Mouse (Mus musculus): ENCODE measurements around the gene Iqcf3.

Iqcf3 gene

DNA sequence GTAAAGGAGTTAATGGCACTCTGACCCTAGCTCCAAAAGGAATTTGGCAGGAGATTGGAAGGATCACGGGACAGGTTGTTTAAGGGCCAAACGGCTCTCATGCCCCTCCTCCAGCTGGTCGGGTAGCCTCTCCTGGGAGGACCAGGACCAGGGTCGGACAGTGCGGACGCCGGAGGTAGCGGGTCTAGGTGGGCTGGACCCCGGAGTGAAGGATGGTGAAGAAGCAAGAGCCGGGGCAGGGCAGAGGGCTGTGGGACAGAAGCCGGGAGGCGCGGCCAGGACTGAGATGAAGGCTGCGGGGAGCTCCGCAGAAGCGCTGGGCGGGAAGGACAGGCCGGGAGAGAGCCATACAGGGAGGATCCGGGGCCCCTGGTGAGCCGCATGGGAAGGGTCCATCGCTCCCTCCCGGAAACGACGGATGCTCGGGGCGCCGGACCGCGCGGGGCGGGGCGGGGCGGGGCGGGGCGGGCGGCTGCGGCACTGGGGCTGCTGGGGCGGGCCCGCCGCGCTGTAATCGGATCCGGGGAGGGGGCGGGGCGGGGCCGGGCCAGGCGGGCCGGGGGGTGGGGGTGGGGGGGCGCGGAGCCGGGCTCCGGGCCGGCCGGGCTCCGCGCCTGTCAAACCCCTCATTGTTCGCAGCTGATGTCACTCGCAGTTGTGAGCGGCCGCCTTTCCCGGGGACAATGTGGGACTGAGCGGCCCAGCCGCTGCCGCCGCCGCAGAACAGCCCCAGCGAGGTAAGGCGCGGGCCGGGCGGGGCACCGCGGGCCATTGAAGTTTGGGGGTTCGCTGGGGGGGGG, 108.0 kb downstream of the Iqcf3 start, which contains the start of gene Pcbp4:
Gene Pcbp4, plus strand, starts transcription at position 21 of the 800 bp plus-strand sequence.
- DNase-seq (ENCODE audit: low read depth): peak; percentile 42

Data from 416B (cell line).